Mouse (Mus musculus): ENCODE results near the gene Gm9758.
"Not testable (repeated sequence)": the region's sequence is repeated elsewhere in the genome, so short reads cannot be mapped to it uniquely, and the experiment has no call there.

Gm9758 gene

GRCm38 (mm10) chr5:14914799-14915198 lies at the start of gene Gm9758:
TSS of gene Gm9758 (minus strand) at chr5:14914899.
- DNase-seq, result not testable (repeated sequence)

GRCm38 (mm10) chr5:14963821-14964220 lies 49.1 kb upstream of the Gm9758 start:
- peak in 1 of 2 experiments; percentile 8 for DNase-seq

DNA sequence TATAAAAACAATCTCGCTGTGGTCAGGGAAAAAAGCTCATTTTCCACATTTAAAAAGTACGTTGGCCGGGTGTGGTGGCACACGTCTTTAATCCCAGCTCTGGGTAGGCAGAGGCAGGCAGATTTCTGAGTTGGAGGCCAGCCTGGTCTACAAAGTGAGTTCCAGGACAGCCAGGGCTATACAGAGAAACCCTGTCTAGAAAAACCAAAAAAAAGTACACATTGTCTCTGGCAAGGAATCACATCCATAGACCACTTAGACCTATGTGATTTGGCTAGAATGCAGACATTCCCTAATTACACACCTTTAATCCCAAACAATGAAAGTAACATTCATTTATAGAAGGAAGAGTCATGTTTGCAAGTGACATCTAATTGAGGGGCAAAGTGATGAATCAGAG lies 46.8 kb upstream of the Gm9758 start:
- not testable (repeated sequence) for DNase-seq

GRCm38 (mm10) chr5:14955928-14956706 lies 41.4 kb upstream of the Gm9758 start:
- DNase-seq, result not testable (repeated sequence)

- DNase-seq, result not testable (repeated sequence)
Measured at GRCm38 (mm10) chr5:14953587-14953986, 38.9 kb upstream of the Gm9758 start.

GRCm38 (mm10) chr5:14952749-14953148 lies 38.0 kb upstream of the Gm9758 start:
- DNase-seq, result not testable (repeated sequence)

- DNase-seq, result not testable (repeated sequence)
Measured at GRCm38 (mm10) chr5:14951822-14952221, 37.1 kb upstream of the Gm9758 start.

DNA sequence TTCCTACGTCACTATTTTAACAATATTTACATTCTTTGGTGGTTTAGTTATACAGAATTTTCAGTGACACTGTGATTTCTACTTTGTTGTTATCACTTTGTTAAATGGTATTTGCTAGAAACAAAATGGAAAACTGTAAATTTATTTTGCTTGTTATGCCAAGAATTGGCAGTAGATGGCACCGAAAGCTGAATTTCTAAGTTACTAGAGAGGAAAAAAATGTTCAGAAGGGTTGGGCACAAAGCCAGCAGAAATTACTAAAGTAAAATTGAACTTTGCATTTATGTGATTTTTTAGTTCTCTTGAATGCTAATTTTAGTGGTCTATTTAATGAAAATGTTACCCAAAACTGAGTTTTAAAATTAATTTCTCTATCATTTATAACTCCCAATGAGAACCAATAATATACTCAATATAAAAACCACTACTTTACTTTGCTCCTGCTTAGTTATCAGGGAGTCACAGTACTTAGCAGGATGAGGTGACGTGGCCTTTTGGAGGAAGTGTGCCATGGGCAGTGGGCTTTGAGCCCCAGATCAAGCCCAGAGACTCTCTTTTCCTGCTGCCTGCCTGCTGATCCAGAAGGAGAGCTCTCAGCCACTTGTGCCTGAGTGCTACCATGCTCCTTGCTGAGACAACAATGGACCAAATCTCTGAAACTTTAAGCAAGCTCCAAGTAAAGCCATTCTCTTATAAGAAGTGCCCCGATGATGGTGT lies 32.9 kb upstream of the Gm9758 start:
- DNase-seq, result not testable (repeated sequence)

GRCm38 (mm10) chr5:14945524-14945923 lies 30.8 kb upstream of the Gm9758 start:
- DNase-seq, result not testable (repeated sequence)

GRCm38 (mm10) chr5:14941043-14941442 lies 26.3 kb upstream of the Gm9758 start:
- DNase-seq, result not testable (repeated sequence)

- not testable (repeated sequence) for DNase-seq
Measured at GRCm38 (mm10) chr5:14938329-14938728, 23.6 kb upstream of the Gm9758 start, which contains the start of gene Speer4e. TSS of gene Speer4e (minus strand) at chr5:14938429.

DNA sequence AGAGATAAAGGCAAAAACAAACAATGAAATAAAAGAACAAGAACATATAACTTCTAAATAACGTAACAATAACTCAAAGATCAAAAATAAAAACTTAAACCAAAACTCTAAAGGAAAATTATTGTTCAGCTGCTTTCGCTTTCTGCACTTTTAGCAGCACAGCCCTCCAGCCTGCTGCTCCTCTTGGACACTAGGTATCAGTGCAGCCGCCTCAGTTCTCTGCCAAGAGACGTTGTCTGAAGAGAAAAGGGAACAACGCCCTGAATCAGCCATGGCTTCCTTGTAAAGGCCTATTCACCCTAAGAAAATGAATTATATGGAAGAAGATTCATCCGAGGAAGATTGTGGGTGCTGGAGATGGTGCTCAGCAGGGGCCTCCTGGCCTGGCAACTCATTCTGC lies 19.0 kb upstream of the Gm9758 start:
- not testable (repeated sequence) for DNase-seq

- DNase-seq, result peak; percentile 7 to 8
Measured at GRCm38 (mm10) chr5:14927047-14927446, 12.3 kb upstream of the Gm9758 start.

DNA sequence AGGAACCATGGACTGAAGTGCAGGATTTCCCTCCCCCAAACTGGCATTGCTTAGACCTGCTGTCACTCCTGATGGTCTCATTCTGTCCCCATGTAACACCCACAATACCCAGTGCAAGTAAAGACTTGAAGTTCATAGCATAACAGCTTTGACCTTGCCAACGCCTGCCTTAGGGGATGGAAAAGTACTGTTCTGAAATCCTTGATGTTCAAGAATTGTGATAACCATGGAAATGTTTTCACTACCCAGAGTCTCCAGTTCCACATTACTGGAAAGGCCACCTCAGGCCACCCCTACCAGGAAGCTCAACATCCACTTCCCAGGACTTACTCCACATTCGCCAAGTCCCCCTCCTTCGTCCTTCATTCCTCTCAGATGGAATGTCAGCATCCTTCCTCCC lies 338 bp downstream of the Gm9758 start:
- DNase-seq, result not testable (repeated sequence)

DNA sequence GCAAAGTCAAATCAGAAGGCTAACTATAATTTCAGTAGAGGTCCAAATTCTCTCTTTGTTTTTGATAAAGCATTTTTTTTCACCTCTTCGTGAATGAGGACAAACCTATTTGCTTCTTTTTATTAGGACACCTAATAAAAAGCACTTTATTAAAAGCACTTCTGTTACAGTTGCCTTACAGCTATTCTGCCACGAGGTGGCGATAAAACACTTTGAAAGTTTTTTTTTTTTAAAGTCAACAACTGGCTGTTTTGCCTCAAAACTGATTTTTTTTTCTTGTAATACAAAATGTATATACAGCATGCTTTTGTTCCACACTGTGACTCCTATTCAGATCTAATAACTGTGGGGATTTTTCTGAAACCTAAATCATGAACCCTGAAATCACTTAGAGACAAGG lies 11.2 kb downstream of the Gm9758 start:
- DNase-seq, result not testable (repeated sequence)

- no peak for DNase-seq
Measured at GRCm38 (mm10) chr5:14892242-14892641, 22.5 kb downstream of the Gm9758 start.

- DNase-seq, result not testable (repeated sequence)
Measured at GRCm38 (mm10) chr5:14885291-14885690, 29.4 kb downstream of the Gm9758 start.

Data from kidney, postnatal 4 days (tissue).